Mouse (Mus musculus) midbrain, embryonic 12.5 days (tissue): ENCODE data around the gene Zfp36l2. TPM values are rescaled to one million over a fixed set of nuclear protein-coding genes. Genes with fewer than 3 reads are reported as not detected.
A peak's percentile ranks its signal among the peaks of the same experiment; 100 is the strongest.
"Not testable (repeated sequence)": the region's sequence is repeated elsewhere in the genome, so short reads cannot be mapped to it uniquely, and the experiment has no call there.

Experiments used
- ATAC-seq: fragments of 200-750 bp; cut with Nextera tagmentation; 2 replicates; pipeline ENCODE4 v1.8.0; 2017; ENCODE audit warnings: low read depth, moderate TSS enrichment, moderate library complexity; ENCODE audit not compliant: low FRiP score
- H3K27ac ChIP-seq: fragments of 300-500 bp; sonication (generic); replicated peaks from 2 replicates; pipeline ENCODE4 v1.5.1; 2016; ENCODE audit warnings: mild to moderate bottlenecking
- H3K27me3 ChIP-seq: fragments of 300-500 bp; sonication (generic); 2 replicates; pipeline ENCODE4 v1.6.1; 2016; ENCODE audit warnings: mild to moderate bottlenecking
- H3K36me3 ChIP-seq: fragments of 300-500 bp; sonication (generic); 2 replicates; pipeline ENCODE4 v1.6.1; 2016
- H3K4me1 ChIP-seq: fragments of 300-500 bp; sonication (generic); 2 replicates; pipeline ENCODE4 v1.6.1; 2016
- H3K4me2 ChIP-seq: fragments of 300-500 bp; sonication (generic); replicated peaks from 2 replicates; pipeline ENCODE4 v1.6.1; 2016; ENCODE audit warnings: mild to moderate bottlenecking, moderate library complexity
- H3K4me3 ChIP-seq: fragments of 300-500 bp; sonication (generic); 2 replicates; pipeline ENCODE4 v1.5.1; 2016; ENCODE audit warnings: mild to moderate bottlenecking
- H3K9ac ChIP-seq: fragments of 300-500 bp; sonication (generic); replicated peaks from 2 replicates; pipeline ENCODE4 v1.6.1; 2016; ENCODE audit warnings: mild to moderate bottlenecking, moderate library complexity
- H3K9me3 ChIP-seq: fragments of 300-500 bp; sonication (generic); 2 replicates; pipeline ENCODE4 v1.6.1; 2016; ENCODE audit warnings: mild to moderate bottlenecking
- WGBS: fragments of 180-500 bp; shearing (Covaris S2); methylation state at CpG from one replicate; pipeline ENCODE4 v1.1.7; 2016; 5-methylcytosine and 5-hydroxymethylcytosine counted together
- polyA plus RNA-seq: library from polyadenylated mRNA; unstranded; fragments of >200 nt; fragmentation: Nextera tagmentation; extraction: Ambion mirVana; gene quantifications from 2 replicates; pipeline ENCODE4 v1.2.1, GENCODE M21; 2016

The Zfp36l2 gene
- polyA plus RNA-seq, 1 experiment from 2014 or later = 13.6 TPM

DNA sequence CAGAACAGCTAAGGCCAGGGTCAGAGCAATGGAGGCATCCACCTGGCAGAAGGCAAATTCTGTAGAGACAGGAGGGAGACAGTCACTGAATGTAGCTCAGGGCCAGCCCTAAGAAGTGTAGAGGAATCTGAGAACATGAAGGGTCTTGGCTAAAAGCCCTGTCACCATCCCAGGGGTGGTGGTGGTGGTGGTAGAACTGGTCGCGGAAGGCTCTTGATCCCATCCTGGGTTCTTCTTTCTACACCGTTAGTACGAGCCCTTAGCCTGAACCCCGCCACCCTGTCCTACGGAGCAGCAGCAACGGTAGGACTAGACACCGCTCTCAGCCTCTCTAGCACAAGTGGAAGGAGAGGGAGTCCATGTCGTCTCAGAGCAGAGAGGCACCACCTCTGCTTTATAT is 5.7 kb upstream of the Zfp36l2 start:
- peaks cover 12% of the 10 kb centered on the region; the same call in 1 of the 2 replicates for H3K27me3 ChIP-seq
- no peak for ATAC-seq
- 92% methylated on average over 9 of the region's 9 CpGs for WGBS

GRCm38 (mm10) chr17:84191946-84192345 is 4.2 kb upstream of the Zfp36l2 start:
- H3K4me2 ChIP-seq = no peak overlapping the region
- no peak overlapping the region for H3K4me3 ChIP-seq
- no peak overlapping the region for H3K27ac ChIP-seq
- no peak overlapping the region for H3K9ac ChIP-seq
- 92% methylated on average over 4 of the region's 4 CpGs for WGBS
- no peaks in the 10 kb centered on the region for H3K9me3 ChIP-seq
- H3K27me3 ChIP-seq = peaks cover 12% of the 10 kb centered on the region; the same call in 1 of the 2 replicates
- 0 out of 2 replicates have a peak, but pooled peaks cover 9% of the 10 kb centered on the region for H3K36me3 ChIP-seq
- H3K4me1 ChIP-seq = peaks cover 13% of the 10 kb centered on the region
- no peak for ATAC-seq

More for the DNA sequence above, 5.7 kb upstream of the Zfp36l2 start:
- H3K4me1 ChIP-seq = peaks cover 12% of the 10 kb centered on the region
- H3K36me3 ChIP-seq = 0 out of 2 replicates have a peak, but pooled peaks cover 9% of the 10 kb centered on the region
- H3K27ac ChIP-seq = no peak overlapping the region
- no peak overlapping the region for H3K4me3 ChIP-seq
- H3K9ac ChIP-seq = no peak overlapping the region
- H3K4me2 ChIP-seq = no peak overlapping the region
- H3K9me3 ChIP-seq = no peaks in the 10 kb centered on the region

- WGBS = 30% methylated on average over 8 of the region's 8 CpGs
- H3K4me2 ChIP-seq = no peak overlapping the region
- ATAC-seq = no peak
These were observed 3.1 kb upstream of the Zfp36l2 start for GRCm38 (mm10) chr17:84190885-84191284.

DNA sequence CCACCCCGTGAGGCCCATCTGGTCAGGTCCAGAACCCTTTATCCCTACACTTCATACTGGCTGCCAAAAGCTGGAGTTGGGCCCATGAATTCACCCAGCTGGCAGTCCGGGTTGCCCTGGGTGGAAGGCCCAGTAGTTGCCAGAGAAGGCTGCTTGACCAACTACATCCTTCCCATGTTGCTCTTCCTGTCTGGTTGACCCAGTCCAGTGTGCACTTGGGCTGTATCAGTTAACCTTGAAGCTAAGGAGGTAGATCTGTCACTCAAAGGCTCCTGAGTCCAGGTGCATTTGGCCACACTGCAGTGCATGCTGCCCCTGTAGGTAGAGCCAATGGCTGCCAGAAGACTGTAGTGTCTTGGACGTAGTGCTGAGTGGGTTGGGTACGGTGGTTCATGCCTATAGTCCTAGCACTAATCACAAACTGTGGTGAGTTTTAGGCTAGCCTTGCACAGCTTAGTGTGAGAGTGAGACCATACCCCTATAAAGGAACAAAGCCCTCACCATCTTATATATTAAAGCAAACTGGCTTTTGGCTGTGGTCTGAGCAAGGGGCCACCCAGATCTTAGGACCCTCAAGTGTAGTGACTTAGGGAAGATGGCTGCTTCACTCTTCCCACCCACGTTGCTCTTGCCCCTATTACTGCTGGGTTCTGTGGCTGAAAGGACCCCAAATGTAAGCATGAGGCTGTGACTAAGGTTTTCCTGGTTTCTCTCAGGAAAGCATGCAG is 1.5 kb upstream of the Zfp36l2 start:
- H3K9ac ChIP-seq = peak overlapping the region; percentile 76; the same call in 1 of the 2 replicates
- no peak for ATAC-seq
- 78% methylated on average over 5 of the region's 5 CpGs for WGBS
- H3K27me3 ChIP-seq = peaks cover 12% of the 10 kb centered on the region; the same call in 1 of the 2 replicates
- H3K36me3 ChIP-seq = 0 out of 2 replicates have a peak, but pooled peaks cover 9% of the 10 kb centered on the region
- H3K9me3 ChIP-seq = no peaks in the 10 kb centered on the region
- peak overlapping the region; percentile 82 for H3K4me2 ChIP-seq
- peaks cover 31% of the 10 kb centered on the region for H3K4me1 ChIP-seq
- H3K27ac ChIP-seq = peak overlapping the region; percentile 94
- 0 out of 2 replicates have a peak overlapping the region, but pooled peaks have one; percentile 55 for H3K4me3 ChIP-seq

More at GRCm38 (mm10) chr17:84190885-84191284, 3.1 kb upstream of the Zfp36l2 start:
- Histone ChIP-seq H3K4me1 (peaks cover 23% of the 10 kb centered on the region), H3K9ac (no peak overlapping the region), H3K27ac (no peak overlapping the region), H3K9me3 (no peaks in the 10 kb centered on the region), H3K27me3 (peaks cover 12% of the 10 kb centered on the region; the same call in 1 of the 2 replicates), H3K36me3 (0 out of 2 replicates have a peak, but pooled peaks cover 9% of the 10 kb centered on the region), H3K4me3 (no peak overlapping the region)

DNA sequence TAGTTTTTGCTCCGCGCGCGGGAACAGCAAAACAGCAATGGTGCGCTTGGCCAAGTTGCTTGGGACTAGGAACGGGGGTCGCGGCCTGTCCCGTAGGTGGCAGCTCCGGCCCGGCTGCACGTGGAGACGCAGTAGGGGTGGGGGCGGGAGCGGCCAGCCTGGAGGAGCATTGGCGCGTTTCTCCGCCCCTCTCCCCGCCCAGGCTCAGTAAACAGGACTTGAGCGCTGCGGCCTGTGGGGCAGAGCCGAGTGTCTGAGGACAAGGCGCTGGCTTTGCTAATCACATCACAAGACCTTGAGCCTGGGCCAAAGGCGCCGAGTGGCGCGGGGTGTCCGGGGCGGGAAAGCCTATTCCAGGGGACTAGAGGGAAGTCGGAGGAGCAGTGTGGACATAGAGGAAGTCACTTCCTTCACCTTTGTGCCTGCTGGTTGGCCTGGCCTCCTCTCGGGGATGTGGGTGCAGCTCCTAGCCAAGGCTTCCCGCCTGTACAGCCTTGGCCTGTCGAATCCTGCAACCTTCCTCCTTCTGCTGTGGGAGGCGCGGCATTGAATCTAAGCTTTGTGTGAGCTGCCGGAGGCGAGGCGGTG is 721 bp upstream of the Zfp36l2 start:
- peak overlapping the region; percentile 55 for H3K4me3 ChIP-seq
- peak overlapping the region; percentile 94 for H3K27ac ChIP-seq
- 2% methylated on average over 38 of the region's 38 CpGs for WGBS
- peak; percentile 74 for ATAC-seq
- peaks cover 34% of the 10 kb centered on the region for H3K4me1 ChIP-seq
- peak overlapping the region; percentile 82 for H3K4me2 ChIP-seq
- H3K9me3 ChIP-seq = no peaks in the 10 kb centered on the region
- 0 out of 2 replicates have a peak, but pooled peaks cover 9% of the 10 kb centered on the region for H3K36me3 ChIP-seq
- peaks cover 12% of the 10 kb centered on the region; the same call in 1 of the 2 replicates for H3K27me3 ChIP-seq
- peak overlapping the region; percentile 76 for H3K9ac ChIP-seq

DNA sequence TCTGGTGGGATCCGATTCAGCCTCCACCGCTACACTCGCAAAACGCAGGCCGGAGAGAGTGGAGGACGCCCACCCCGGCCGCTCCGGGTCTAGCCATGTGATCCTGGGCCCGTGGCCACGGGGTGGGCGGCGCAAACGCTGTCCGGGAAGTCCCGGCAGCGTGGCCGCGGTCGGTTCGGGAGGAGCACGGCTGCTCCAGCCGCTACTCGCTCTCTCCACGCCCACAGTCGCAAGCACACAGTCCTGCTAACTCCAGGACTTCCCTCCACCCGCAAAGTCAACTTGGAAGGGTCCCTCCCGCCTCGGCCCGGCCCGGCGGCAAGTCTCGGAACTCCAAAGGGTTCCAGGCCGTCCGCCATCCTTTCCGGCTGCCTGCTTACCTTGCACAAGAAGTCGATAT is 483 bp downstream of the Zfp36l2 start:
- Histone ChIP-seq H3K4me3 (peak overlapping the region; percentile 76), H3K27me3 (peaks cover 12% of the 10 kb centered on the region; the same call in 1 of the 2 replicates), H3K27ac (peak overlapping the region; percentile 94), H3K4me1 (peaks cover 43% of the 10 kb centered on the region), H3K9ac (peak overlapping the region; percentile 94), H3K4me2 (peak overlapping the region; percentile 82)
- H3K9me3 ChIP-seq, H3K36me3 ChIP-seq: not testable (repeated sequence)
- 1% methylated on average over 14 of the region's 37 CpGs for WGBS
- peak; percentile 10; the same call in 1 of the 2 replicates for ATAC-seq

- H3K4me1 ChIP-seq = peaks cover 43% of the 10 kb centered on the region
- no peak for ATAC-seq
- under 1% methylated on average over 80 of the region's 80 CpGs for WGBS
- H3K4me2 ChIP-seq = peak overlapping the region; percentile 74
- H3K27me3 ChIP-seq = peaks cover 12% of the 10 kb centered on the region; the same call in 1 of the 2 replicates
- peak overlapping the region; percentile 94 for H3K9ac ChIP-seq
- peak overlapping the region; percentile 76 for H3K4me3 ChIP-seq
- no peaks in the 10 kb centered on the region for H3K9me3 ChIP-seq
- peak overlapping the region; percentile 80 for H3K27ac ChIP-seq
- H3K36me3 ChIP-seq = 0 out of 2 replicates have a peak, but pooled peaks cover 3% of the 10 kb centered on the region
These were observed 1.1 kb downstream of the Zfp36l2 start for GRCm38 (mm10) chr17:84186451-84187202.

DNA sequence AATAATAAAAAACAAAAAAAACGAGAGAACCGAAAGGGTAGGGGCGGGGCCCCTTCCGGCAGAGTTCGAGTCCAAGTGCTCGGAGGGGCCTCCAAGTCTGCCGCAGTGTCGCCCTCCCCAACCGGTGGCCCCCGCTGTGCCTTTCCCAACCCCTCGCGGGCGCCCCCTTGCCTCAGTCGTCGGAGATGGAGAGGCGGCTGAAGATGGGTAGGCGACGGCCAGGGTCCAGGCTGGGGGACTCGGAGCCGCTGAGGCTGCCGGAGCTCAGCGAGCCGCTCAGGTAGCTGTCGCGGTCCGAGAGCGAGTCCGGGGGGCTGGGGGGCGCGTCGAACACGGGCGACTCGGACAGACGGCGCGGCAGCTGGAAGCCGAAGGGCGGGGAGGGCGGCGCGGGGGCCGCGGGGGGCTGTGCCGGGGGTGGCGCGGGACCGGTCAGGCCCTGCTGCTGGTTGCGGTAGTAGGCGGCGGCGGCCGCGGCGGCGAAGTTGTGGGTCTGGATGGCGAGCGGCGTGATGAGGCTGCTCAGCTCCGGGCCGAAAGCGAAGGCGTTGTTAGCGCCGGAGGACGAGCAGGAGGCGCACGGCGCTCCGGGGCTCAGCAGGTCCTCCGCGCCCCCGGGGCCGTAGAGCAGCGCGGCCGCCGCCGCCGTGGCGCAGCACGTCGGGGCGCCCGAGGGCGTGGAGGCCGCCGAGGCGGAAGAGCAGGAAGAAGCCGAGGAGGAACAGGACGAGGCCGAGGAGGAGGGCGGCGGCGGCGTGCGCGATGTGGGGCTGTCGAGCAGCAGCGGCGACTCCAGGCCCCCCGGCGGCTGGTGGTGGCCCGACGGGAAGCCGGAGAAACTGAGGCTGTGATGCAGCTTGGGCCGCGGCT is 1.9 kb downstream of the Zfp36l2 start:
- peak overlapping the region; percentile 94 for H3K9ac ChIP-seq
- ATAC-seq = no peak
- no peaks in the 10 kb centered on the region for H3K36me3 ChIP-seq
- peak overlapping the region; percentile 80 for H3K27ac ChIP-seq
- peaks cover 45% of the 10 kb centered on the region for H3K4me1 ChIP-seq
- under 1% methylated on average over 101 of the region's 108 CpGs for WGBS
- H3K9me3 ChIP-seq = no peaks in the 10 kb centered on the region
- peaks cover 12% of the 10 kb centered on the region; the same call in 1 of the 2 replicates for H3K27me3 ChIP-seq
- H3K4me3 ChIP-seq = peak overlapping the region; percentile 76
- H3K4me2 ChIP-seq = peak overlapping the region; percentile 74

DNA sequence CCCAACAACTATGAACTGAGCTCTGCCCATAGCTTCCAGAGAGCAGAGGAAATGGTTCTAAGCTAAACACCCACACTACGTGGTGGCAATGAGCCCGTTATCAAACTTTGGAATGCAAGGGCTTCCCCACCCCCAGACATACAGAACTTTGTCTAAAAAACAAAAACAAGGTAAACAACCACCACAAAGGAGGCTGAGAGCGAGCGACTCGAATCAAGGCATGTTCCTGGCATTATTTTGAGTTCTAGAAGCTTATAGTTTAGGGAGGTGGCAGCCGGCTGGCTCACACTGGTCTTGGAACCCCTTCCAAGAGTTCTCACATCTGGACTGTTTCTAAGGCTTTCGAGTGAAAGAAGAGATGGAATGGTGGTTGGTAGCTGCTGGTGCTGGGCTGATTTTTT is 2.7 kb downstream of the Zfp36l2 start:
- 3% methylated on average over 7 of the region's 7 CpGs for WGBS
- Histone ChIP-seq H3K4me2 (peak overlapping the region; percentile 74), H3K4me3 (peak overlapping the region; percentile 76), H3K27ac (peak overlapping the region; percentile 39; the same call in 1 of the 2 replicates), H3K9me3 (no peaks in the 10 kb centered on the region), H3K27me3 (peaks cover 5% of the 10 kb centered on the region; the same call in 1 of the 2 replicates), H3K4me1 (peaks cover 48% of the 10 kb centered on the region), H3K9ac (peak overlapping the region; percentile 94), H3K36me3 (no peaks in the 10 kb centered on the region)
- ATAC-seq = no peak

GRCm38 (mm10) chr17:84183291-84183781 is 4.4 kb downstream of the Zfp36l2 start:
- 0 out of 2 replicates have a peak overlapping the region, but pooled peaks have one; percentile 29 for H3K9ac ChIP-seq
- no peaks in the 10 kb centered on the region; the same call in 1 of the 2 replicates for H3K27me3 ChIP-seq
- peak overlapping the region; percentile 9 for H3K4me3 ChIP-seq
- H3K4me2 ChIP-seq = peak overlapping the region; percentile 39
- 6% methylated on average over 12 of the region's 12 CpGs for whole genome bisulfite sequencing
- H3K9me3 ChIP-seq = no peaks in the 10 kb centered on the region
- no peak for ATAC-seq
- peaks cover 38% of the 10 kb centered on the region for H3K4me1 ChIP-seq
- 0 out of 2 replicates have a peak overlapping the region, but pooled peaks have one; percentile 15 for H3K27ac ChIP-seq
- no peaks in the 10 kb centered on the region for H3K36me3 ChIP-seq
